Comparison of ENCODE assay signal across 20 mouse cellular contexts in the genomic region with DNA sequence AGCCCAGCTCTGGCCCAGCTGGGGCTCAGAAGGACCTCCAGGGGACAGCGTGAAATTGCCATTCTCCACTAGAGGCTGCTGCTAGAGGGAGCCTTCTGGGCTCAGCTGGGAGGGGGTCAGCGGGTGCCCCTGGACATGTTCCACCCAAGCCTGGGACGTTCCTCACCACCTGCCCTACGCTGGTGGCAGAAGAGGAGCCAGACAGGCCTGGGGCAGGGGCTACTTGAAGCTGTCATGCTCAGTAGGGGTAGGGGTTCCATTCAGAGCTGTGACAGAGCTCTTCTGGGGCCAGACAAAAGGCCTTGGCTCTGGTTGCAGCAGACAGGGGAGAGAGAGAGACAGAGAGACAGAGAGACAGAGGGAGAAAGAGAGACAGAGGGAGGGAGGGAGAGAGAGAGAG. TPM values are rescaled to one million over a fixed set of nuclear protein-coding genes. Genes with fewer than 3 reads are reported as not detected.
A peak's percentile ranks its signal among the peaks of the same experiment; 100 is the strongest.
DNase-seq lines count a peak whose midpoint lies in the region; ATAC-seq lines count a peak whose summit lies in the region.
"Had no signal": no experiment of that assay in that cellular context is flagged by ENCODE, and none has a peak within 500 bp of the region (broad histone marks: within the 10 kb centered on the region; RNA-seq: fewer than 3 reads in every experiment).

No protein-coding gene starts in this region.

- no peak overlapping the region for H3K4me2 ChIP-seq in forebrain, embryonic 14.5 days (ENCODE audit: low read length)
- H3K4me2 ChIP-seq in forebrain, embryonic 13.5 days = no peak overlapping the region
- no peak overlapping the region for H3K4me2 ChIP-seq in midbrain, embryonic 14.5 days (ENCODE audit: low read length)
- no peak overlapping the region for H3K4me2 ChIP-seq in midbrain, embryonic 15.5 days
- no peak overlapping the region for H3K4me2 ChIP-seq in hindbrain, embryonic 16.5 days (ENCODE audit: low read length)
- H3K4me2 ChIP-seq: forebrain, embryonic 15.5 days; hindbrain, embryonic 15.5 days; kidney, embryonic 15.5 days had no signal

- H3K4me1 ChIP-seq in forebrain, embryonic 14.5 days (ENCODE audit: control insufficient read depth, insufficient read depth, low read length) = peaks cover 10% of the 10 kb centered on the region
- H3K4me1 ChIP-seq in forebrain, embryonic 13.5 days = peaks cover 23% of the 10 kb centered on the region
- H3K4me1 ChIP-seq in midbrain, embryonic 14.5 days (ENCODE audit: control insufficient read depth, insufficient read depth, low read length) = peaks cover 33% of the 10 kb centered on the region
- H3K4me1 ChIP-seq in midbrain, embryonic 15.5 days = peaks cover 19% of the 10 kb centered on the region
- H3K4me1 ChIP-seq in hindbrain, embryonic 16.5 days (ENCODE audit: control insufficient read depth, insufficient read depth, low read depth, low read length) = peaks cover 17% of the 10 kb centered on the region

- no peak overlapping the region for H3K4me3 ChIP-seq in forebrain, embryonic 14.5 days (ENCODE audit: low read depth, low read length)
- H3K4me3 ChIP-seq in forebrain, embryonic 13.5 days = no peak overlapping the region
- H3K4me3 ChIP-seq in midbrain, embryonic 14.5 days (replicated peaks; ENCODE audit: low read depth, low read length) = no peak overlapping the region
- no peak overlapping the region for H3K4me3 ChIP-seq in midbrain, embryonic 15.5 days
- H3K4me3 ChIP-seq in hindbrain, embryonic 16.5 days (ENCODE audit: low read length) = no peak overlapping the region
- H3K4me3 ChIP-seq: forebrain, embryonic 15.5 days; hindbrain, embryonic 15.5 days; kidney, embryonic 15.5 days had no signal

- DNase-seq in forebrain, embryonic 14.5 days (ENCODE audit: low spot score) = no peak
- DNase-seq in midbrain, embryonic 14.5 days = no peak
- DNase-seq in urinary bladder, adult 18-20 months (ENCODE audit: low spot score in 2 of 2) = no peak
- no peak for DNase-seq in layer of hippocampus, adult 9-10 months (ENCODE audit: low spot score)
- DNase-seq: adrenal gland, postnatal 36 days; cerebellum, adult 18-20 months; cerebellum, postnatal 25 days; gastrocnemius, postnatal 36 days; liver; thymus, postnatal 25 days had no signal

- 0 out of 2 replicates have a peak, but pooled peaks have one; percentile 37 for ATAC-seq in forebrain, embryonic 14.5 days
- no peak for ATAC-seq in forebrain, embryonic 13.5 days
- peak; percentile 27; the same call in 1 of the 2 replicates for ATAC-seq in midbrain, embryonic 14.5 days (ENCODE audit: low FRiP score, low TSS enrichment)
- ATAC-seq in midbrain, embryonic 15.5 days (replicated peaks) = no peak
- ATAC-seq in hindbrain, embryonic 16.5 days = peak; percentile 13; the same call in 1 of the 2 replicates
- ATAC-seq: forebrain, embryonic 15.5 days; intestine, postnatal 0 days; lung, postnatal 0 days had no signal

- H3K36me3 ChIP-seq in forebrain, embryonic 14.5 days (ENCODE audit: control insufficient read depth, insufficient read depth, low read length) = no peaks in the 10 kb centered on the region
- no peaks in the 10 kb centered on the region for H3K36me3 ChIP-seq in forebrain, embryonic 13.5 days (ENCODE audit: poor library complexity, severe bottlenecking)
- H3K36me3 ChIP-seq in midbrain, embryonic 14.5 days (ENCODE audit: control insufficient read depth, insufficient read depth, low read length) = no peaks in the 10 kb centered on the region
- H3K36me3 ChIP-seq in midbrain, embryonic 15.5 days (replicated peaks) = no peaks in the 10 kb centered on the region
- H3K36me3 ChIP-seq in hindbrain, embryonic 16.5 days (ENCODE audit: control insufficient read depth, insufficient read depth, low read length) = no peaks in the 10 kb centered on the region
- H3K36me3 ChIP-seq: forebrain, embryonic 15.5 days; hindbrain, embryonic 15.5 days; kidney, embryonic 15.5 days had no signal

- no peak overlapping the region for H3K27ac ChIP-seq in forebrain, embryonic 14.5 days (ENCODE audit: low read depth, low read length)
- H3K27ac ChIP-seq in forebrain, embryonic 13.5 days = no peak overlapping the region
- H3K27ac ChIP-seq in midbrain, embryonic 14.5 days (replicated peaks; ENCODE audit: low read depth, low read length) = no peak overlapping the region
- H3K27ac ChIP-seq in midbrain, embryonic 15.5 days = no peak overlapping the region
- no peak overlapping the region for H3K27ac ChIP-seq in hindbrain, embryonic 16.5 days (ENCODE audit: low read depth, low read length)
- H3K27ac ChIP-seq: forebrain, embryonic 15.5 days; hindbrain, embryonic 15.5 days; kidney, embryonic 15.5 days had no signal

- H3K27me3 ChIP-seq in forebrain, embryonic 14.5 days (replicated peaks; ENCODE audit: control insufficient read depth, insufficient read depth, low read length) = no peaks in the 10 kb centered on the region
- peaks cover 57% of the 10 kb centered on the region for H3K27me3 ChIP-seq in forebrain, embryonic 13.5 days
- H3K27me3 ChIP-seq in midbrain, embryonic 14.5 days (ENCODE audit: control insufficient read depth, insufficient read depth, low read length) = peaks cover 18% of the 10 kb centered on the region; the same call in 1 of the 2 replicates
- H3K27me3 ChIP-seq in midbrain, embryonic 15.5 days (replicated peaks) = peaks cover 15% of the 10 kb centered on the region
- H3K27me3 ChIP-seq in hindbrain, embryonic 16.5 days (replicated peaks; ENCODE audit: control insufficient read depth, insufficient read depth, low read length) = 0 out of 2 replicates have a peak, but pooled peaks cover 2% of the 10 kb centered on the region

- no peak overlapping the region for H3K9ac ChIP-seq in forebrain, embryonic 14.5 days (ENCODE audit: low read length)
- no peak overlapping the region for H3K9ac ChIP-seq in forebrain, embryonic 13.5 days
- H3K9ac ChIP-seq in midbrain, embryonic 14.5 days (replicated peaks; ENCODE audit: low read length) = no peak overlapping the region
- no peak overlapping the region for H3K9ac ChIP-seq in midbrain, embryonic 15.5 days
- no peak overlapping the region for H3K9ac ChIP-seq in hindbrain, embryonic 16.5 days (ENCODE audit: low read depth, low read length)
- H3K9ac ChIP-seq: forebrain, embryonic 15.5 days; hindbrain, embryonic 15.5 days; kidney, embryonic 15.5 days had no signal

- no peaks in the 10 kb centered on the region for H3K9me3 ChIP-seq in forebrain, embryonic 14.5 days (replicated peaks; ENCODE audit: control insufficient read depth, low read length)
- H3K9me3 ChIP-seq in forebrain, embryonic 13.5 days (replicated peaks) = no peaks in the 10 kb centered on the region
- H3K9me3 ChIP-seq in midbrain, embryonic 14.5 days (ENCODE audit: control insufficient read depth, low read length) = no peaks in the 10 kb centered on the region
- H3K9me3 ChIP-seq in midbrain, embryonic 15.5 days = no peaks in the 10 kb centered on the region
- no peaks in the 10 kb centered on the region for H3K9me3 ChIP-seq in hindbrain, embryonic 16.5 days (ENCODE audit: control insufficient read depth, low read length)
- H3K9me3 ChIP-seq: forebrain, embryonic 15.5 days; hindbrain, embryonic 15.5 days; kidney, embryonic 15.5 days had no signal

- WGBS in forebrain, embryonic 14.5 days = 38% methylated on average over 4 of the region's 4 CpGs
- 23% methylated on average over 4 of the region's 4 CpGs for WGBS in forebrain, embryonic 13.5 days
- 15% methylated on average over 4 of the region's 4 CpGs for WGBS in midbrain, embryonic 14.5 days
- 18% methylated on average over 4 of the region's 4 CpGs for WGBS in midbrain, embryonic 15.5 days
- whole genome bisulfite sequencing in hindbrain, embryonic 16.5 days = 18% methylated on average over 4 of the region's 4 CpGs

RNA-seq across cellular contexts. Expression of a gene that starts 42.9 kb away (rescaled TPM):
- 0.34 and 0.40 TPM in 2 replicates for polyA plus RNA-seq in forebrain, embryonic 14.5 days (2014; fragmentation: Nextera tagmentation; extraction: Ambion mirVana)
- polyA plus RNA-seq in forebrain, embryonic 13.5 days (2015; fragmentation: Nextera tagmentation; extraction: Ambion mirVana) = 0.12 and 0.54 TPM in 2 replicates
- 1.7 and 2.3 TPM in 2 replicates for polyA plus RNA-seq in midbrain, embryonic 14.5 days (2014; fragmentation: Nextera tagmentation; extraction: Ambion mirVana)
- polyA plus RNA-seq in midbrain, embryonic 15.5 days (2015; fragmentation: Nextera tagmentation; extraction: Ambion mirVana) = 1.5 and 1.7 TPM in 2 replicates
- polyA plus RNA-seq in hindbrain, embryonic 16.5 days (2015; fragmentation: Nextera tagmentation; extraction: Ambion mirVana) = 3.3 and 3.5 TPM in 2 replicates
- polyA plus RNA-seq: heart, postnatal 0 days; intestine, postnatal 0 days; liver, embryonic 16.5 days; lung, postnatal 0 days had no signal

Comparison
In these comparisons a context has a peak if more than half of its experiments do, and no peak if none do; other contexts are left out.
1. ATAC-seq: peak in forebrain, embryonic 14.5 days (single experiment), midbrain, embryonic 14.5 days (single experiment) and hindbrain, embryonic 16.5 days (single experiment); none in forebrain, embryonic 13.5 days (single experiment) and midbrain, embryonic 15.5 days (single experiment).